In genomic region chr17:20944985-20945891, GRCm38 (mm10) we compare ENCODE assay signal across 8 mouse cellular contexts. TPM values are rescaled to one million over a fixed set of nuclear protein-coding genes. Genes with fewer than 3 reads are reported as not detected.
DNase-seq lines count a peak whose midpoint lies in the region; ATAC-seq and TF ChIP-seq lines count a peak whose summit lies in the region.

Ppp2r1a (plus strand) TSS chr17:20945311.

- intact Hi-C loops in heart, postnatal 25 days (cut with DNase I): loop anchor here (10.0 kb wide), 3 partner anchors 590 to 1480 kb away; partner anchors contain the start of genes Zfp52 and Zfp946

- no peaks in the 10 kb centered on the region; the same call in 1 of the 2 replicates for H3K36me3 ChIP-seq in ES-E14 (ENCODE audit: control insufficient read depth, insufficient read depth, low read length, poor library complexity, severe bottlenecking)
- no peaks in the 10 kb centered on the region for H3K36me3 ChIP-seq in forebrain, embryonic 15.5 days

- peak within 1 kb of the TSS; percentile 87 to 93 for H3K4me3 ChIP-seq in ES-E14 (ENCODE audit: insufficient read depth in 1 of 2, low read depth in 1 of 2, low read length in 2 of 2, poor library complexity in 1 of 2, severe bottlenecking in 1 of 2)
- H3K4me3 ChIP-seq in forebrain, embryonic 15.5 days: peak within 1 kb of the TSS; percentile 74
- H3K4me3 ChIP-seq in lung, adult 2 months (replicated peaks; ENCODE audit: extremely low read depth, low read depth, low read length): peak within 1 kb of the TSS; percentile 97

- peaks cover 2 to 4% of the 10 kb centered on the region in 2 experiments; a peak in 2 of 4 replicates for H3K4me1 ChIP-seq in ES-E14 (ENCODE audit: control insufficient read depth in 2 of 2, insufficient read depth in 2 of 2, low read length in 2 of 2, poor library complexity in 1 of 2)
- H3K4me1 ChIP-seq in forebrain, embryonic 15.5 days: peaks cover 37% of the 10 kb centered on the region
- peaks cover 16% of the 10 kb centered on the region for H3K4me1 ChIP-seq in lung, adult 2 months (ENCODE audit: control insufficient read depth, insufficient read depth, low read length)

- WGBS in forebrain, embryonic 15.5 days: under 1% methylated on average over 69 of the region's 69 CpGs
- WGBS in lung, adult 2 months: under 1% methylated on average over 69 of the region's 69 CpGs

- no peak for TF ChIP-seq CTCF in lung, adult 2 months (IDR thresholded peaks at IDR 0.05; ENCODE audit: insufficient read depth, low read length)

- TF ChIP-seq POLR2A in lung, adult 2 months (IDR thresholded peaks at IDR 0.05; ENCODE audit: borderline replicate concordance, extremely low read depth, low read depth, low read length): peak; percentile 91

- in situ Hi-C loops in ES-E14 (cut with MboI; ENCODE audit: low sequenced_read_pairs in 2 of 2, unreplicated experiment in 2 of 2): no loop called here

- H3K9ac ChIP-seq in ES-E14 (ENCODE audit: insufficient read depth, low read depth, low read length, poor library complexity, severe bottlenecking): peak within 1 kb of the TSS; percentile 99
- H3K9ac ChIP-seq in forebrain, embryonic 15.5 days (replicated peaks): peak within 1 kb of the TSS; percentile 81

- no peaks in the 10 kb centered on the region for H3K9me3 ChIP-seq in ES-E14 (ENCODE audit: control insufficient read depth, insufficient read depth, low read depth, low read length)
- no peaks in the 10 kb centered on the region for H3K9me3 ChIP-seq in forebrain, embryonic 15.5 days

- peak; percentile 99 for DNase-seq in ES-E14 (ENCODE audit: low read depth, low spot score)
- DNase-seq in cerebellum, adult 11-12 months: peak; percentile 100
- peak; percentile 98 for DNase-seq in heart, postnatal 25 days (ENCODE audit: low spot score)
- DNase-seq in layer of hippocampus, adult 18-20 months (ENCODE audit: low spot score in 2 of 2): peak; percentile 99 to 100
- DNase-seq in lung, adult 2 months: peak; percentile 100
- DNase-seq in thymus, adult 18-20 months: peak; percentile 95 to 99

- ATAC-seq in forebrain, embryonic 15.5 days (replicated peaks): peak; percentile 98
- peak; percentile 93 for ATAC-seq in neutrophil, adult 5-6 weeks (ENCODE audit: extremely low read depth, insufficient number of reproducible peaks, low FRiP score, poor library complexity, severe bottlenecking)

- H3K4me2 ChIP-seq in forebrain, embryonic 15.5 days (replicated peaks): peak within 1 kb of the TSS; percentile 65

- peak within 1 kb of the TSS; percentile 97 for H3K27ac ChIP-seq in ES-E14 (ENCODE audit: insufficient read depth, low read depth, low read length, poor library complexity, severe bottlenecking)
- H3K27ac ChIP-seq in forebrain, embryonic 15.5 days (replicated peaks): peak within 1 kb of the TSS; percentile 98

- H3K27me3 ChIP-seq in forebrain, embryonic 15.5 days: no peaks in the 10 kb centered on the region

TF ChIP-seq in ES-E14, 5 proteins besides CTCF, POLR2A, EP300 and RAD21:
- TF ChIP-seq HCFC1 (IDR thresholded peaks at IDR 0.05; ENCODE audit: borderline replicate concordance, insufficient read depth, low read length) (peak; percentile 66), CHD2 (IDR thresholded peaks at IDR 0.05; ENCODE audit: low read depth, low read length) (peak; percentile 72), ZC3H11A (IDR thresholded peaks at IDR 0.05; ENCODE audit: borderline replicate concordance, low read depth, low read length) (no peak), MAFK (IDR thresholded peaks at IDR 0.05; ENCODE audit: insufficient read depth, low read depth, low read length) (no peak), ZNF384 (IDR thresholded peaks at IDR 0.05; ENCODE audit: low read depth, low read length) (no peak)

RNA-seq across cellular contexts. Expression of gene Ppp2r1a, which starts in this region (rescaled TPM):
- 144 and 179 TPM in 2 replicates for total RNA-seq in ES-E14 (2012; rRNA removed)
- polyA plus RNA-seq in forebrain, embryonic 15.5 days (2015; fragmentation: Nextera tagmentation; extraction: Ambion mirVana): 617 and 640 TPM in 2 replicates
- 100 to 1,000 TPM; 186 to 216 TPM for total RNA-seq in heart, postnatal 25 days (2021)
- 100 to 1,000 TPM; 579 to 601 TPM for total RNA-seq in layer of hippocampus, adult 18-20 months (2021)
- polyA plus RNA-seq in lung, adult 2 months (2012; rRNA removed): 146 and 208 TPM in 2 replicates
- total RNA-seq in neutrophil, adult 5-6 weeks (2017): 109 and 120 TPM in 2 replicates

Comparison
In these comparisons a context has a peak if more than half of its experiments do, and no peak if none do; other contexts are left out.
1. Peak in every context shown above with its lines: DNase-seq, ATAC-seq, H3K4me3 ChIP-seq and H3K27ac ChIP-seq.